Mouse (Mus musculus) brown adipose tissue, adult 24 weeks (tissue): ENCODE data around the gene Siae. TPM values are rescaled to one million over a fixed set of nuclear protein-coding genes. Genes with fewer than 3 reads are reported as not detected.

Experiments used
- H3K27ac ChIP-seq: fragments of 200-500 bp; replicated peaks from 2 replicates; pipeline ENCODE4 v1.5.1; 2012; ENCODE audit warnings: low read depth, mild to moderate bottlenecking, low read length
- H3K4me1 ChIP-seq: fragments of 200-500 bp; 2 replicates; pipeline ENCODE4 v1.6.1; 2012; ENCODE audit warnings: low read length, mixed read lengths; ENCODE audit not compliant: control insufficient read depth, insufficient read depth, insufficient read length
- H3K4me3 ChIP-seq: fragments of 200-500 bp; 2 replicates; pipeline ENCODE4 v1.5.1; 2012; ENCODE audit warnings: low read depth, mild to moderate bottlenecking, low read length, moderate library complexity; ENCODE audit not compliant: insufficient read depth
- polyA plus RNA-seq: library from polyadenylated mRNA; stranded (reverse); fragments of >200 nt; gene quantifications from 2 replicates; pipeline ENCODE4 v1.2.4, GENCODE M21; 2012; ENCODE audit not compliant: missing spikeins, insufficient read depth, insufficient read length

Gene Siae
- polyA plus RNA-seq, 1 experiment = 12.1 TPM

- no peak overlapping the region for H3K27ac ChIP-seq
Measured at GRCm38 (mm10) chr9:37689970-37690686, 134.6 kb downstream of the Siae start.

More at GRCm38 (mm10) chr9:37689970-37690686, 134.6 kb downstream of the Siae start:
- no peak overlapping the region for H3K4me3 ChIP-seq
- no peaks in the 10 kb centered on the region for H3K4me1 ChIP-seq

Other genes with a start within 250 kb of the Siae start
- gene Ccdc15, start 207.3 kb upstream of the Siae start, polyA plus RNA-seq = 1.4 and 1.5 TPM in 2 replicates
- gene Hepacam, start 188.3 kb upstream of the Siae start, polyA plus RNA-seq = not detected in 2 replicates
- gene Robo4, start 153.8 kb upstream of the Siae start, polyA plus RNA-seq = 5.8 and 9.8 TPM in 2 replicates
- gene Robo3, start 122.5 kb upstream of the Siae start, polyA plus RNA-seq = not detected in 2 replicates
- 3.8 and 10.4 TPM in 2 replicates for gene Msantd2, start 66.4 kb upstream of the Siae start, polyA plus RNA-seq
- gene Esam, start 27.6 kb upstream of the Siae start, polyA plus RNA-seq = 15.0 and 29.4 TPM in 2 replicates
- gene Vsig2, start 16.4 kb upstream of the Siae start, polyA plus RNA-seq = 2.1 and 5.7 TPM in 2 replicates
- gene Nrgn, start 2.8 kb upstream of the Siae start, polyA plus RNA-seq = 4.5 TPM in 1 of 2 replicates, not detected in the other
- 13.3 and 14.2 TPM in 2 replicates for gene Spa17, start 58.0 kb downstream of the Siae start, polyA plus RNA-seq
- gene Tbrg1, start 101.6 kb downstream of the Siae start, polyA plus RNA-seq = 15.1 and 15.6 TPM in 2 replicates
- gene Panx3, start 113.5 kb downstream of the Siae start, polyA plus RNA-seq = not detected in 2 replicates
- gene Olfr160, start 160.6 kb downstream of the Siae start, polyA plus RNA-seq = not detected in 2 replicates
- gene Olfr874, start 189.4 kb downstream of the Siae start, polyA plus RNA-seq = not detected in 2 replicates
- not detected in 2 replicates for gene Olfr875, start 216.2 kb downstream of the Siae start, polyA plus RNA-seq
- gene Olfr876, start 247.3 kb downstream of the Siae start, polyA plus RNA-seq = not detected in 2 replicates